Mouse (Mus musculus): Measurements from ENCODE around the gene Olfr165. TPM values are rescaled to one million over a fixed set of nuclear protein-coding genes. Genes with fewer than 3 reads are reported as not detected.
"Not testable (repeated sequence)": the region's sequence is repeated elsewhere in the genome, so short reads cannot be mapped to it uniquely, and the experiment has no call there.

Gene Olfr165
- polyA plus RNA-seq (2015; fragmentation: Nextera tagmentation; extraction: Ambion mirVana): not detected in 2 replicates

GRCm38 (mm10) chr16:19423034-19423433, at the start of gene Olfr165:
TSS of gene Olfr165 (minus strand) at chr16:19423134.
- 25% methylated on average over 1 of the region's 1 CpGs for WGBS (ENCODE audit: insufficient replicate concordance)
- ATAC-seq (ENCODE audit: low read depth): no peak
- H3K27me3 ChIP-seq (ENCODE audit: control insufficient read depth, insufficient read depth, low read depth, low read length): no peaks in the 10 kb centered on the region
- H3K36me3 ChIP-seq (ENCODE audit: control insufficient read depth, insufficient read depth): no peaks in the 10 kb centered on the region
- no peaks in the 10 kb centered on the region for H3K4me1 ChIP-seq (ENCODE audit: control insufficient read depth, low read depth, low read length)
- no peak within 1 kb of the TSS for H3K9ac ChIP-seq (ENCODE audit: low read depth, low read length)
- no peak within 1 kb of the TSS for H3K4me2 ChIP-seq (ENCODE audit: low read depth, low read length)
- no peak within 1 kb of the TSS for H3K27ac ChIP-seq (ENCODE audit: low read length)
- H3K9me3 ChIP-seq (replicated peaks; ENCODE audit: control insufficient read depth, low read length): no peaks in the 10 kb centered on the region
- no peak within 1 kb of the TSS for H3K4me3 ChIP-seq (ENCODE audit: low read depth, low read length)

DNA sequence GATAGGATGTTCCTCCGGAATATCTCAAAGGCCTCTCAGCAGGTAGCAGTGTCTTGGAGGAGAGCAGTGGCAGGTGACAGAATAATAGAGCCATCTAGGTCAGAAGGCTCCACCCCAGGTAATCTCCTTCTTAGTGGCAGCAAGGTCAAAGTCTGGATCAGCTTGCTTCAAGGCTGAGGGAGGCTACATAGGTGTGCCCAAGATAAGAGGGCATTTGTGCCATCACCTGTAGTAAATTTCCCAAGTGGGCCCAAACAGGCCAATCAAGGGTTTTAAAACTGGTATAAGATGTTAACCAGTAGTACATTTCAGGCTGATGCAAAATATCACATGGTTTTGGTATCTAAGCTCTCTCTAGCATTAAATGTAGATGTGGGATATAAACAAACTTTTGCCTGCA, 41.4 kb upstream of the Olfr165 start:
- ATAC-seq (ENCODE audit: low read depth): no peak

GRCm38 (mm10) chr16:19458741-19459140, 35.8 kb upstream of the Olfr165 start:
- not testable (repeated sequence) for ATAC-seq (ENCODE audit: low read depth); H3K9me3 ChIP-seq (replicated peaks; ENCODE audit: control insufficient read depth, low read length); H3K4me3 ChIP-seq (ENCODE audit: low read depth, low read length); H3K27me3 ChIP-seq (ENCODE audit: control insufficient read depth, insufficient read depth, low read depth, low read length); H3K36me3 ChIP-seq (ENCODE audit: control insufficient read depth, insufficient read depth); H3K4me2 ChIP-seq (ENCODE audit: low read depth, low read length); H3K27ac ChIP-seq (ENCODE audit: low read length); H3K4me1 ChIP-seq (ENCODE audit: control insufficient read depth, low read depth, low read length); H3K9ac ChIP-seq (ENCODE audit: low read depth, low read length)
- 50% methylated on average over 4 of the region's 4 CpGs for WGBS (ENCODE audit: insufficient replicate concordance)

More for the DNA sequence above, 41.4 kb upstream of the Olfr165 start:
- H3K4me2 ChIP-seq (ENCODE audit: low read depth, low read length): no peak overlapping the region
- H3K4me1 ChIP-seq (ENCODE audit: control insufficient read depth, low read depth, low read length): no peaks in the 10 kb centered on the region
- no peaks in the 10 kb centered on the region for H3K9me3 ChIP-seq (replicated peaks; ENCODE audit: control insufficient read depth, low read length)
- no peak overlapping the region for H3K9ac ChIP-seq (ENCODE audit: low read depth, low read length)
- H3K27ac ChIP-seq (ENCODE audit: low read length): no peak overlapping the region
- H3K27me3 ChIP-seq (ENCODE audit: control insufficient read depth, insufficient read depth, low read depth, low read length): no peaks in the 10 kb centered on the region
- H3K36me3 ChIP-seq (ENCODE audit: control insufficient read depth, insufficient read depth): no peaks in the 10 kb centered on the region
- WGBS (ENCODE audit: insufficient replicate concordance): 65% methylated on average over 1 of the region's 1 CpGs
- no peak overlapping the region for H3K4me3 ChIP-seq (ENCODE audit: low read depth, low read length)

- Histone ChIP-seq H3K27me3 (ENCODE audit: control insufficient read depth, insufficient read depth, low read depth, low read length) (no peaks in the 10 kb centered on the region), H3K9ac (ENCODE audit: low read depth, low read length) (no peak overlapping the region), H3K4me2 (ENCODE audit: low read depth, low read length) (no peak overlapping the region), H3K9me3 (replicated peaks; ENCODE audit: control insufficient read depth, low read length) (no peaks in the 10 kb centered on the region), H3K4me1 (ENCODE audit: control insufficient read depth, low read depth, low read length) (no peaks in the 10 kb centered on the region), H3K27ac (ENCODE audit: low read length) (no peak overlapping the region), H3K4me3 (ENCODE audit: low read depth, low read length) (no peak overlapping the region), H3K36me3 (ENCODE audit: control insufficient read depth, insufficient read depth) (no peaks in the 10 kb centered on the region)
- 46% methylated on average over 3 of the region's 3 CpGs for WGBS (ENCODE audit: insufficient replicate concordance)
- no peak for ATAC-seq (ENCODE audit: low read depth)
These were observed 35.0 kb downstream of the Olfr165 start for GRCm38 (mm10) chr16:19387984-19388383.

Other genes starting within 250 kb of the Olfr165 start
- gene Olfr164, start 109.1 kb downstream of the Olfr165 start, polyA plus RNA-seq (2015; fragmentation: Nextera tagmentation; extraction: Ambion mirVana): not detected in 2 replicates
- not detected in 2 replicates for gene Olfr166, start 60.6 kb upstream of the Olfr165 start, polyA plus RNA-seq (2015; fragmentation: Nextera tagmentation; extraction: Ambion mirVana)
- not detected in 2 replicates for gene Olfr167, start 99.1 kb upstream of the Olfr165 start, polyA plus RNA-seq (2015; fragmentation: Nextera tagmentation; extraction: Ambion mirVana)
- not detected in 2 replicates for gene Olfr168, start 112.4 kb upstream of the Olfr165 start, polyA plus RNA-seq (2015; fragmentation: Nextera tagmentation; extraction: Ambion mirVana)
- not detected in 2 replicates for gene Olfr169, start 148.7 kb upstream of the Olfr165 start, polyA plus RNA-seq (2015; fragmentation: Nextera tagmentation; extraction: Ambion mirVana)
- not detected in 2 replicates for gene Olfr170, start 188.7 kb upstream of the Olfr165 start, polyA plus RNA-seq (2015; fragmentation: Nextera tagmentation; extraction: Ambion mirVana)
- gene Olfr171, start 206.8 kb upstream of the Olfr165 start, polyA plus RNA-seq (2015; fragmentation: Nextera tagmentation; extraction: Ambion mirVana): not detected in 2 replicates